Mouse (Mus musculus): ENCODE measurements at regions not wholly inside any gene's neighbourhood (a gene's known extent, or its start where the extent isn't known, plus 50 kb on each side); places are given as distances from the start of the nearest gene placed in this dataset.

DNA sequence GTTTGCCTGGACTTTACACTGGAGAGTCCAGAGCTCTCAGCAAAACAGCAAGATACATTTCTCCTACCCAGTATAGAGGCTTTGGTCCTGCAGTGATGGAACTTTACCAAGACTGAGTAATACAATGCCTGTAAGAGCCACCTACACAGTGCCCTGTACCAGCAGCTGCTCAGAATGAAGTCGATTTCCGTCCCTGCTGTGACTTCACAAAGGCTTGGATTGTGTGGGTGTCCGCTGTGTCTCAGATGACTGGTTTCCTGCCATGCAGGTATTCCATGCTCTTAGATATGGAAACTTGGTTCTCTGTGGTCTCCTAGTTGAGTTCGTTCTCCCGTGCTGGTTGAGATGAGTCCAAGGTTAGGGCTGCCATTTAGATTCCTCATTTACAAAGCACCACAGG, 81.0 kb upstream of the Map4k3 start:
- H3K9ac ChIP-seq (ENCODE audit: insufficient read depth, low read depth): no peak overlapping the region
- dilution Hi-C loops (cut with MboI; ENCODE audit: extremely low pct_ligation_motif_present, extremely low pct_unique_long_range_greater_than_20kb, low sequenced_read_pairs): no loop called here

DNA sequence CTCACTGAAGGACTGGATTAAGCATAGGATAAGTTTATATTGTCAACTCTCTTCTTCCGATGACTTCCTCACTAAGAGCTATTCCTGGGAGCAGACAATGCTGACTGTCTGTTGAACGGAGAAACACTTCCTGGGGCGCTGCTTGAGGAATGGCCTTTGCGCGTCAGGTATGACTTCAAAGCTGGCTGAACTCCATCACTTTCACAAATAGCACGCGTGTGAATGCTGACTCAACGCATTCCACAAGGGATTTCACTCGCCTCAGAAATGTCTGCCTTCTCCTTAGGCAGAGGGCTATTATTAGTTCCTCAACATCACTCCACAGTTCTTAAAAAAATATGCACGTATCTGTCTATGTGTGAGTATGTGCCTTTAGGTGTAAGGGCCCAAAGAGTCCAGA, 79.8 kb upstream of the Map4k3 start:
- Histone ChIP-seq H3K4me1 (ENCODE audit: control insufficient read depth in 1 of 2, insufficient read depth in 2 of 2) (no peaks in the 10 kb centered on the region), H3K9me3 (replicated peaks; ENCODE audit: low read length) (no peaks in the 10 kb centered on the region), H3K4me2 (ENCODE audit: insufficient read depth, low read depth, poor library complexity, severe bottlenecking) (no peak overlapping the region), H3K27ac (ENCODE audit: insufficient read depth, low read depth) (no peak overlapping the region; the same call in 1 of the 2 replicates), H3K4me3 (replicated peaks in 1 of 3; ENCODE audit: low read depth in 2 of 3, low read length in 2 of 3, poor library complexity in 1 of 3) (no peak overlapping the region), H3K9ac (ENCODE audit: insufficient read depth, low read depth) (no peak overlapping the region), H3K27me3 (replicated peaks) (peaks cover 5% of the 10 kb centered on the region), H3K79me2 (replicated peaks; ENCODE audit: control insufficient read depth, extremely low read depth, insufficient read depth, poor library complexity, severe bottlenecking) (no peaks in the 10 kb centered on the region), H3K36me3 (replicated peaks in 1 of 2; ENCODE audit: control insufficient read depth in 1 of 2, insufficient read depth in 1 of 2, low read length in 1 of 2) (no peaks in the 10 kb centered on the region)
- dilution Hi-C loops (cut with MboI; ENCODE audit: extremely low pct_ligation_motif_present, extremely low pct_unique_long_range_greater_than_20kb, low sequenced_read_pairs) (no loop called here), in situ Hi-C loops (cut with MboI; ENCODE audit: low pct_ligation_motif_present, low pct_unique_long_range_greater_than_20kb, low sequenced_read_pairs) (no loop called here)
- TF ChIP-seq MXI1 (IDR thresholded peaks at IDR 0.05; ENCODE audit: low read depth, low read length) (no peak), SMC3 (IDR thresholded peaks at IDR 0.05; ENCODE audit: low read depth, low read length) (no peak), MAFK (IDR thresholded peaks at IDR 0.05; ENCODE audit: insufficient replicate concordance, low read length) (no peak), NELFE (IDR thresholded peaks at IDR 0.05; ENCODE audit: low read depth, low read length) (no peak), SIN3A (IDR thresholded peaks at IDR 0.05; ENCODE audit: low read length) (no peak), GABPA (IDR thresholded peaks at IDR 0.05; ENCODE audit: insufficient replicate concordance, low read depth, low read length) (no peak), CTCF (conservative IDR thresholded peaks at IDR 0.05 in 1 of 2, IDR thresholded peaks at IDR 0.05 in 1 of 2; ENCODE audit: low read depth in 2 of 2, low read length in 2 of 2) (no peak), JUN (IDR thresholded peaks at IDR 0.05; ENCODE audit: insufficient read depth, low read depth, low read length) (no peak), CHD1 (IDR thresholded peaks at IDR 0.05; ENCODE audit: low read depth, low read length) (no peak)
- no peak for DNase-seq (ENCODE audit: extremely low read depth)

More for the DNA sequence above, 81.0 kb upstream of the Map4k3 start:
- Histone ChIP-seq H3K4me1 (ENCODE audit: control insufficient read depth in 1 of 2, insufficient read depth in 2 of 2) (no peaks in the 10 kb centered on the region), H3K27ac (ENCODE audit: insufficient read depth, low read depth) (no peak overlapping the region), H3K4me3 (replicated peaks in 1 of 3; ENCODE audit: low read depth in 2 of 3, low read length in 2 of 3, poor library complexity in 1 of 3) (no peak overlapping the region), H3K9me3 (replicated peaks; ENCODE audit: low read length) (no peaks in the 10 kb centered on the region), H3K79me2 (replicated peaks; ENCODE audit: control insufficient read depth, extremely low read depth, insufficient read depth, poor library complexity, severe bottlenecking) (no peaks in the 10 kb centered on the region), H3K36me3 (replicated peaks in 1 of 2; ENCODE audit: control insufficient read depth in 1 of 2, insufficient read depth in 1 of 2, low read length in 1 of 2) (no peaks in the 10 kb centered on the region), H3K27me3 (replicated peaks) (peaks cover 5% of the 10 kb centered on the region), H3K4me2 (ENCODE audit: insufficient read depth, low read depth, poor library complexity, severe bottlenecking) (no peak overlapping the region)
- no peak for DNase-seq (ENCODE audit: extremely low read depth)
- in situ Hi-C loops (cut with MboI; ENCODE audit: low pct_ligation_motif_present, low pct_unique_long_range_greater_than_20kb, low sequenced_read_pairs): no loop called here
- TF ChIP-seq KAT2A (IDR thresholded peaks at IDR 0.05; ENCODE audit: insufficient replicate concordance, low read length): no peak
- no peak for TF ChIP-seq PAX5 (IDR thresholded peaks at IDR 0.05; ENCODE audit: low read length)
- no peak for TF ChIP-seq CHD2 (IDR thresholded peaks at IDR 0.05; ENCODE audit: low read length)
- no peak for TF ChIP-seq TCF12 (IDR thresholded peaks at IDR 0.05; ENCODE audit: low read depth, low read length)
- no peak for TF ChIP-seq ZKSCAN1 (IDR thresholded peaks at IDR 0.05; ENCODE audit: borderline replicate concordance, low read depth, low read length)
- TF ChIP-seq NELFE (IDR thresholded peaks at IDR 0.05; ENCODE audit: low read depth, low read length): no peak
- no peak for TF ChIP-seq ZNF384 (IDR thresholded peaks at IDR 0.05; ENCODE audit: low read depth, low read length)
- TF ChIP-seq SIN3A (IDR thresholded peaks at IDR 0.05; ENCODE audit: low read length): no peak
- no peak for TF ChIP-seq POLR2A (IDR thresholded peaks at IDR 0.05; ENCODE audit: low read depth, low read length)
- TF ChIP-seq HCFC1 (IDR thresholded peaks at IDR 0.05; ENCODE audit: low read depth, low read length): no peak
- TF ChIP-seq GABPA (IDR thresholded peaks at IDR 0.05; ENCODE audit: insufficient replicate concordance, low read depth, low read length): no peak

Data from CH12.LX (cell line).